14 mouse cellular contexts compared by ENCODE assay signal in genomic region chr8:26226612-26227528, GRCm38 (mm10).
DNase-seq lines count a peak whose midpoint lies in the region; ATAC-seq and TF ChIP-seq lines count a peak whose summit lies in the region.
"Had no signal": no experiment of that assay in that cellular context is flagged by ENCODE, and none has a peak within 500 bp of the region (broad histone marks: within the 10 kb centered on the region; RNA-seq: fewer than 3 reads in every experiment).

No protein-coding gene starts in this region.

- H3K36me3 ChIP-seq in kidney, embryonic 15.5 days: no peaks in the 10 kb centered on the region
- no peaks in the 10 kb centered on the region for H3K36me3 ChIP-seq in kidney, adult 2 months (ENCODE audit: control insufficient read depth, insufficient read depth, low read length)
- H3K36me3 ChIP-seq in embryonic facial prominence, embryonic 15.5 days: no peaks in the 10 kb centered on the region
- no peaks in the 10 kb centered on the region for H3K36me3 ChIP-seq in stomach, embryonic 14.5 days (ENCODE audit: control insufficient read depth, insufficient read depth, low read length)
- H3K36me3 ChIP-seq: intestine, embryonic 15.5 days; liver, embryonic 12.5 days had no signal

- H3K4me2 ChIP-seq in kidney, embryonic 15.5 days: 0 out of 2 replicates have a peak overlapping the region, but pooled peaks have one; percentile 23
- H3K4me2 ChIP-seq in embryonic facial prominence, embryonic 15.5 days (replicated peaks): peak overlapping the region; percentile 15; the same call in 1 of the 2 replicates
- H3K4me2 ChIP-seq in stomach, embryonic 14.5 days (replicated peaks; ENCODE audit: low read depth, low read length): peak overlapping the region; percentile 29; the same call in 1 of the 2 replicates
- H3K4me2 ChIP-seq: intestine, embryonic 15.5 days; liver, embryonic 12.5 days had no signal

- WGBS in kidney, embryonic 15.5 days: 39% methylated on average over 30 of the region's 30 CpGs
- WGBS in kidney, adult 2 months: 50% methylated on average over 30 of the region's 30 CpGs
- WGBS in embryonic facial prominence, embryonic 15.5 days: 28% methylated on average over 30 of the region's 30 CpGs
- WGBS in stomach, embryonic 14.5 days: 30% methylated on average over 30 of the region's 30 CpGs

- no peak overlapping the region for H3K4me3 ChIP-seq in kidney, embryonic 15.5 days (replicated peaks)
- no peak overlapping the region for H3K4me3 ChIP-seq in kidney, adult 2 months (ENCODE audit: insufficient read depth, low read depth, low read length)
- no peak overlapping the region for H3K4me3 ChIP-seq in embryonic facial prominence, embryonic 15.5 days (replicated peaks)
- H3K4me3 ChIP-seq in stomach, embryonic 14.5 days (ENCODE audit: low read depth, low read length): no peak overlapping the region
- H3K4me3 ChIP-seq: intestine, embryonic 15.5 days; left cerebral cortex, adult 2 months; liver, embryonic 12.5 days had no signal

- no peak for TF ChIP-seq CTCF in kidney, adult 2 months (conservative IDR thresholded peaks at IDR 0.05; ENCODE audit: insufficient read depth, insufficient read length, low read depth, low read length)

- DNase-seq in kidney, adult 2 months: no peak
- peak; percentile 40 for DNase-seq in embryo, embryonic 11.5 days (ENCODE audit: low read depth, low spot score)
- DNase-seq in thymus, postnatal 4 days: no peak
- DNase-seq in cerebellum, postnatal 10 days: no peak
- DNase-seq: adrenal gland, adult 8-10 months; kidney, postnatal 4 days; lung, postnatal 4 days had no signal

- H3K27ac ChIP-seq in kidney, embryonic 15.5 days: no peak overlapping the region
- no peak overlapping the region for H3K27ac ChIP-seq in kidney, adult 2 months (ENCODE audit: insufficient read depth, low read depth, low read length)
- H3K27ac ChIP-seq in embryonic facial prominence, embryonic 15.5 days (replicated peaks): no peak overlapping the region
- H3K27ac ChIP-seq in stomach, embryonic 14.5 days (ENCODE audit: low read length): no peak overlapping the region
- H3K27ac ChIP-seq: intestine, embryonic 15.5 days; left cerebral cortex, adult 2 months; liver, embryonic 12.5 days had no signal

- no peak for TF ChIP-seq POLR2A in kidney, adult 2 months (IDR thresholded peaks at IDR 0.05; ENCODE audit: low read depth, low read length)

- H3K9ac ChIP-seq in kidney, embryonic 15.5 days: no peak overlapping the region
- no peak overlapping the region for H3K9ac ChIP-seq in embryonic facial prominence, embryonic 15.5 days
- no peak overlapping the region; the same call in 1 of the 2 replicates for H3K9ac ChIP-seq in stomach, embryonic 14.5 days (replicated peaks; ENCODE audit: low read depth, low read length)
- H3K9ac ChIP-seq: intestine, embryonic 15.5 days; liver, embryonic 12.5 days had no signal

- H3K9me3 ChIP-seq in kidney, embryonic 15.5 days (replicated peaks): no peaks in the 10 kb centered on the region
- no peaks in the 10 kb centered on the region for H3K9me3 ChIP-seq in embryonic facial prominence, embryonic 15.5 days (replicated peaks)
- no peaks in the 10 kb centered on the region for H3K9me3 ChIP-seq in stomach, embryonic 14.5 days (ENCODE audit: control insufficient read depth, low read depth, low read length)
- H3K9me3 ChIP-seq: intestine, embryonic 15.5 days; liver, embryonic 12.5 days had no signal

- no peak for ATAC-seq in kidney, embryonic 15.5 days (replicated peaks; ENCODE audit: low FRiP score)
- no peak for ATAC-seq in embryonic facial prominence, embryonic 15.5 days (ENCODE audit: insufficient number of reproducible peaks, low FRiP score, low TSS enrichment, low read depth)
- ATAC-seq in stomach, embryonic 14.5 days (ENCODE audit: insufficient number of reproducible peaks, insufficient read depth, low FRiP score, low read depth): no peak
- ATAC-seq: intestine, embryonic 15.5 days; liver, embryonic 12.5 days had no signal

- H3K27me3 ChIP-seq in kidney, embryonic 15.5 days: no peaks in the 10 kb centered on the region
- no peaks in the 10 kb centered on the region for H3K27me3 ChIP-seq in kidney, adult 2 months (replicated peaks; ENCODE audit: control insufficient read depth, insufficient read depth, low read length)
- no peaks in the 10 kb centered on the region for H3K27me3 ChIP-seq in embryonic facial prominence, embryonic 15.5 days
- no peaks in the 10 kb centered on the region for H3K27me3 ChIP-seq in stomach, embryonic 14.5 days (ENCODE audit: control insufficient read depth, insufficient read depth, low read length)
- H3K27me3 ChIP-seq: CH12.LX; intestine, embryonic 15.5 days; liver, embryonic 12.5 days had no signal

- H3K4me1 ChIP-seq in kidney, embryonic 15.5 days: peaks cover 5% of the 10 kb centered on the region
- no peaks in the 10 kb centered on the region for H3K4me1 ChIP-seq in kidney, adult 2 months (ENCODE audit: control insufficient read depth, insufficient read depth, low read length)
- H3K4me1 ChIP-seq in embryonic facial prominence, embryonic 15.5 days: no peaks in the 10 kb centered on the region; the same call in 1 of the 2 replicates
- H3K4me1 ChIP-seq in stomach, embryonic 14.5 days (ENCODE audit: control insufficient read depth, insufficient read depth, low read length): 0 out of 2 replicates have a peak, but pooled peaks cover 5% of the 10 kb centered on the region
- H3K4me1 ChIP-seq: intestine, embryonic 15.5 days; liver, embryonic 12.5 days had no signal
